Mouse (Mus musculus): ENCODE data around the gene Agbl1. TPM values are rescaled to one million over a fixed set of nuclear protein-coding genes. Genes with fewer than 3 reads are reported as not detected.
A peak's percentile ranks its signal among the peaks of the same experiment; 100 is the strongest.

Agbl1 gene
- polyA plus RNA-seq, 1 experiment from 2014 or later, result 0.18 TPM

GRCm38 (mm10) chr7:76287531-76287930, 57.8 kb downstream of the Agbl1 start:
- no peak overlapping the region for H3K27ac ChIP-seq (replicated peaks)
- no peak overlapping the region for H3K9ac ChIP-seq
- no peaks in the 10 kb centered on the region for H3K9me3 ChIP-seq
- no peak overlapping the region for H3K4me2 ChIP-seq
- no peaks in the 10 kb centered on the region for H3K27me3 ChIP-seq
- no peaks in the 10 kb centered on the region for H3K36me3 ChIP-seq
- no peak for ATAC-seq (ENCODE audit: low FRiP score, low read depth)
- no peaks in the 10 kb centered on the region for H3K4me1 ChIP-seq (replicated peaks)
- 83% methylated on average over 3 of the region's 3 CpGs for WGBS
- no peak overlapping the region for H3K4me3 ChIP-seq

- 69% methylated on average over 4 of the region's 4 CpGs for WGBS
- no peaks in the 10 kb centered on the region for H3K4me1 ChIP-seq (replicated peaks)
- no peak overlapping the region for H3K27ac ChIP-seq (replicated peaks)
- H3K4me2 ChIP-seq, result no peak overlapping the region
- H3K9me3 ChIP-seq, result no peaks in the 10 kb centered on the region
- no peak overlapping the region for H3K4me3 ChIP-seq
- no peak overlapping the region for H3K9ac ChIP-seq
- ATAC-seq (ENCODE audit: low FRiP score, low read depth), result no peak
- no peaks in the 10 kb centered on the region for H3K36me3 ChIP-seq
- H3K27me3 ChIP-seq, result no peaks in the 10 kb centered on the region
Observed at GRCm38 (mm10) chr7:76321866-76322553, 92.3 kb downstream of the Agbl1 start.

GRCm38 (mm10) chr7:76326091-76326490, 96.4 kb downstream of the Agbl1 start:
- WGBS, result 65% methylated on average over 2 of the region's 2 CpGs
- ATAC-seq (ENCODE audit: low FRiP score, low read depth), result no peak

GRCm38 (mm10) chr7:76339308-76339707, 109.6 kb downstream of the Agbl1 start:
- no peak overlapping the region for H3K4me2 ChIP-seq
- no peaks in the 10 kb centered on the region for H3K4me1 ChIP-seq (replicated peaks)
- no peaks in the 10 kb centered on the region for H3K27me3 ChIP-seq
- ATAC-seq (ENCODE audit: low FRiP score, low read depth), result no peak
- no peak overlapping the region for H3K27ac ChIP-seq (replicated peaks)
- no peaks in the 10 kb centered on the region for H3K9me3 ChIP-seq
- no peak overlapping the region for H3K4me3 ChIP-seq
- 96% methylated on average over 4 of the region's 4 CpGs for WGBS
- H3K9ac ChIP-seq, result no peak overlapping the region
- no peaks in the 10 kb centered on the region for H3K36me3 ChIP-seq

More at GRCm38 (mm10) chr7:76326091-76326490, 96.4 kb downstream of the Agbl1 start:
- H3K4me2 ChIP-seq, result no peak overlapping the region
- no peak overlapping the region for H3K9ac ChIP-seq
- H3K9me3 ChIP-seq, result no peaks in the 10 kb centered on the region
- no peak overlapping the region for H3K27ac ChIP-seq (replicated peaks)
- no peaks in the 10 kb centered on the region for H3K4me1 ChIP-seq (replicated peaks)
- H3K4me3 ChIP-seq, result no peak overlapping the region
- no peaks in the 10 kb centered on the region for H3K36me3 ChIP-seq
- no peaks in the 10 kb centered on the region for H3K27me3 ChIP-seq

GRCm38 (mm10) chr7:76341601-76342000, 111.9 kb downstream of the Agbl1 start:
- H3K27ac ChIP-seq (replicated peaks), result no peak overlapping the region
- H3K4me2 ChIP-seq, result no peak overlapping the region
- H3K9ac ChIP-seq, result no peak overlapping the region
- no peaks in the 10 kb centered on the region for H3K27me3 ChIP-seq
- H3K36me3 ChIP-seq, result no peaks in the 10 kb centered on the region
- ATAC-seq (ENCODE audit: low FRiP score, low read depth), result no peak
- H3K4me1 ChIP-seq (replicated peaks), result no peaks in the 10 kb centered on the region
- H3K9me3 ChIP-seq, result no peaks in the 10 kb centered on the region
- H3K4me3 ChIP-seq, result no peak overlapping the region
- WGBS, result 94% methylated on average over 1 of the region's 1 CpGs

- WGBS, result 50% methylated on average over 10 of the region's 10 CpGs
Observed at GRCm38 (mm10) chr7:76353469-76353868, 123.8 kb downstream of the Agbl1 start.

GRCm38 (mm10) chr7:76354510-76354909, 124.8 kb downstream of the Agbl1 start:
- ATAC-seq (ENCODE audit: low FRiP score, low read depth), result no peak
- no peaks in the 10 kb centered on the region for H3K27me3 ChIP-seq
- 28% methylated on average over 3 of the region's 3 CpGs for WGBS
- H3K9me3 ChIP-seq, result no peaks in the 10 kb centered on the region
- H3K4me3 ChIP-seq, result no peak overlapping the region
- H3K27ac ChIP-seq (replicated peaks), result no peak overlapping the region
- H3K36me3 ChIP-seq, result no peaks in the 10 kb centered on the region
- no peak overlapping the region for H3K4me2 ChIP-seq
- H3K9ac ChIP-seq, result no peak overlapping the region
- no peaks in the 10 kb centered on the region for H3K4me1 ChIP-seq (replicated peaks)

More at GRCm38 (mm10) chr7:76353469-76353868, 123.8 kb downstream of the Agbl1 start:
- Histone ChIP-seq H3K36me3 (no peaks in the 10 kb centered on the region), H3K9ac (no peak overlapping the region), H3K27me3 (no peaks in the 10 kb centered on the region), H3K27ac (replicated peaks) (no peak overlapping the region), H3K9me3 (no peaks in the 10 kb centered on the region), H3K4me2 (no peak overlapping the region), H3K4me3 (no peak overlapping the region), H3K4me1 (replicated peaks) (no peaks in the 10 kb centered on the region)
- no peak for ATAC-seq (ENCODE audit: low FRiP score, low read depth)

- H3K36me3 ChIP-seq, result no peaks in the 10 kb centered on the region
- no peaks in the 10 kb centered on the region for H3K27me3 ChIP-seq
- no peak overlapping the region for H3K4me3 ChIP-seq
- ATAC-seq (ENCODE audit: low FRiP score, low read depth), result no peak
- H3K4me2 ChIP-seq, result no peak overlapping the region
- no peak overlapping the region for H3K27ac ChIP-seq (replicated peaks)
- WGBS, result 36% methylated on average over 4 of the region's 4 CpGs
- no peaks in the 10 kb centered on the region for H3K4me1 ChIP-seq (replicated peaks)
- H3K9me3 ChIP-seq, result no peaks in the 10 kb centered on the region
- no peak overlapping the region for H3K9ac ChIP-seq
Observed at GRCm38 (mm10) chr7:76371269-76371668, 141.6 kb downstream of the Agbl1 start.

- no peaks in the 10 kb centered on the region for H3K4me1 ChIP-seq (replicated peaks)
- H3K9ac ChIP-seq, result no peak overlapping the region
- WGBS, result 94% methylated on average over 3 of the region's 3 CpGs
- no peak for ATAC-seq (ENCODE audit: low FRiP score, low read depth)
- no peaks in the 10 kb centered on the region for H3K27me3 ChIP-seq
- H3K4me2 ChIP-seq, result no peak overlapping the region
- H3K36me3 ChIP-seq, result no peaks in the 10 kb centered on the region
- no peak overlapping the region for H3K27ac ChIP-seq (replicated peaks)
- no peaks in the 10 kb centered on the region for H3K9me3 ChIP-seq
- no peak overlapping the region for H3K4me3 ChIP-seq
Observed at GRCm38 (mm10) chr7:76379493-76379892, 149.8 kb downstream of the Agbl1 start.

- H3K9me3 ChIP-seq, result no peaks in the 10 kb centered on the region
- H3K27ac ChIP-seq (replicated peaks), result no peak overlapping the region
- no peak for ATAC-seq (ENCODE audit: low FRiP score, low read depth)
- no peak overlapping the region for H3K9ac ChIP-seq
- H3K4me2 ChIP-seq, result no peak overlapping the region
- H3K36me3 ChIP-seq, result no peaks in the 10 kb centered on the region
- H3K27me3 ChIP-seq, result no peaks in the 10 kb centered on the region
- H3K4me3 ChIP-seq, result no peak overlapping the region
- 84% methylated on average over 2 of the region's 2 CpGs for WGBS
- no peaks in the 10 kb centered on the region for H3K4me1 ChIP-seq (replicated peaks)
Observed at GRCm38 (mm10) chr7:76381986-76382385, 152.3 kb downstream of the Agbl1 start.

GRCm38 (mm10) chr7:76389240-76389639, 159.6 kb downstream of the Agbl1 start:
- no peak overlapping the region for H3K9ac ChIP-seq
- no peak for ATAC-seq (ENCODE audit: low FRiP score, low read depth)
- H3K4me3 ChIP-seq, result no peak overlapping the region
- H3K4me1 ChIP-seq (replicated peaks), result peaks cover 16% of the 10 kb centered on the region
- H3K27ac ChIP-seq (replicated peaks), result no peak overlapping the region
- no peaks in the 10 kb centered on the region for H3K27me3 ChIP-seq
- WGBS, result 74% methylated on average over 5 of the region's 5 CpGs
- no peak overlapping the region for H3K4me2 ChIP-seq
- no peaks in the 10 kb centered on the region for H3K9me3 ChIP-seq
- no peaks in the 10 kb centered on the region for H3K36me3 ChIP-seq

- Histone ChIP-seq H3K9ac (0 out of 2 replicates have a peak overlapping the region, but pooled peaks have one; percentile 38), H3K27ac (replicated peaks) (peak overlapping the region; percentile 70), H3K4me1 (replicated peaks) (peaks cover 16% of the 10 kb centered on the region), H3K4me2 (peak overlapping the region; percentile 54), H3K27me3 (no peaks in the 10 kb centered on the region), H3K9me3 (no peaks in the 10 kb centered on the region), H3K36me3 (no peaks in the 10 kb centered on the region), H3K4me3 (peak overlapping the region; percentile 35)
- WGBS, result 24% methylated on average over 15 of the region's 15 CpGs
- peak; percentile 69 for ATAC-seq (ENCODE audit: low FRiP score, low read depth)
Observed at GRCm38 (mm10) chr7:76392296-76392940, 162.7 kb downstream of the Agbl1 start.

All from hindbrain, embryonic 15.5 days (tissue).